Mouse (Mus musculus) kidney, adult 2 months (tissue): ENCODE measurements around the gene Ptprd.

Source experiments
- CTCF ChIP-seq: fragments of 200-500 bp; conservative IDR thresholded peaks from 2 replicates; pipeline ENCODE4 v1.5.1; 2011; ENCODE audit warnings: low read depth, mild to moderate bottlenecking, control low read depth, low read length, moderate library complexity, mixed read lengths; ENCODE audit not compliant: insufficient read depth, insufficient read length
- POLR2A ChIP-seq: fragments of 200-500 bp; IDR thresholded peaks from one replicate; pipeline ENCODE4 v1.6.1; 2011; ENCODE audit warnings: low read depth, low read length, control low read depth

DNA sequence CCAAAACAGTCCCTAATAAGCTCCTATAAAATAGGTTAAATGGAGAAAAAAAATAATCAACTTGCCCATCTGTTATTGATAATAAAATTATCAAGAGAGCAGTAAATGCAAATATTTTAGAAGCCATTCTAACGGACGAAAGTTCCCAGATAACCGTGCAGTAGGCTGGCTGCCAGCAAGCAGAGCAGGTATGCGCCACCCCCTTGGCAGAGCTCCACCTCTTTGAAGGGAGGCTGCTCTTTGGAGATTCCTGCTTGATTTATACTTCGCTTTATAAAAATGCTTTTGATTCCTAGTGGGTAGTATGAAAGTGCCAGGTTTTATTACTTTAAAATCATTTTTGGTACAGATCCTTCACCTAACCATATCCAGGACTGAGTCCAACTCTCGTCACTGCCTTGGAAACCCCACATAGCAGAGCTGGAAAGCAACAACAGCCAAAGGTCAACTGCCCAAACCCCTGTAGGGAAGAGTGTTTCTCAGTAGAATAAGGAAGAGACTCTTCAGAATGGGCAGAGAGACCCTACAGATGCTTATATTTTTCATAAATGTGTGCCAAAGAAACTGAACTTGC is 1770.9 kb downstream of the Ptprd start:
- TF ChIP-seq CTCF (no peak), POLR2A (no peak)
